Mouse (Mus musculus): Measurements from ENCODE around the gene Bcl7a.

Gene Bcl7a

DNA sequence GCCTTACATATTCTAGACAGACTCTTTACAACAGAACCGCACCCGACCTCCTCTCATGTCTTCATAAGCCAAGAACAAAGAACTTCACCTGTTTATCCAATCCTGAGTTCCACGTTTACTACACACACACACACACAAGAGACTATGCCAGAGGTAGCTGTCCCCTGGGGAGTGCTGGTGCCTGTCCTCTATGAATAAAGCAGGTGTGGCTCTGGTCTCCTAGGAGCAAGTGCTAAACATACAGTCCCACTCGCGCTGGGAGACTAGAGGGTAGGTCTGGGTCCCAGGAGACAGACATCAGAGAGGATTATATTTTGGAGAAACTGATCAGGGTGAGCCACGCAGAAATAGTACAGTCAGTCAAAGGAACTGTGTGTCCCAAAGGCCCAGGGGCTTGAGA lies 10.1 kb upstream of the Bcl7a start:
- DNase-seq = no peak

- DNase-seq = no peak
These were observed 7.3 kb upstream of the Bcl7a start for GRCm38 (mm10) chr5:123336205-123336961.

GRCm38 (mm10) chr5:123338463-123338862 lies 5.2 kb upstream of the Bcl7a start:
- peak; percentile 36 for DNase-seq

- no peak for DNase-seq
These were observed 961 bp downstream of the Bcl7a start for GRCm38 (mm10) chr5:123344628-123344962.

- DNase-seq = peak; percentile 73
These were observed 1.6 kb downstream of the Bcl7a start for GRCm38 (mm10) chr5:123344963-123345852.

DNA sequence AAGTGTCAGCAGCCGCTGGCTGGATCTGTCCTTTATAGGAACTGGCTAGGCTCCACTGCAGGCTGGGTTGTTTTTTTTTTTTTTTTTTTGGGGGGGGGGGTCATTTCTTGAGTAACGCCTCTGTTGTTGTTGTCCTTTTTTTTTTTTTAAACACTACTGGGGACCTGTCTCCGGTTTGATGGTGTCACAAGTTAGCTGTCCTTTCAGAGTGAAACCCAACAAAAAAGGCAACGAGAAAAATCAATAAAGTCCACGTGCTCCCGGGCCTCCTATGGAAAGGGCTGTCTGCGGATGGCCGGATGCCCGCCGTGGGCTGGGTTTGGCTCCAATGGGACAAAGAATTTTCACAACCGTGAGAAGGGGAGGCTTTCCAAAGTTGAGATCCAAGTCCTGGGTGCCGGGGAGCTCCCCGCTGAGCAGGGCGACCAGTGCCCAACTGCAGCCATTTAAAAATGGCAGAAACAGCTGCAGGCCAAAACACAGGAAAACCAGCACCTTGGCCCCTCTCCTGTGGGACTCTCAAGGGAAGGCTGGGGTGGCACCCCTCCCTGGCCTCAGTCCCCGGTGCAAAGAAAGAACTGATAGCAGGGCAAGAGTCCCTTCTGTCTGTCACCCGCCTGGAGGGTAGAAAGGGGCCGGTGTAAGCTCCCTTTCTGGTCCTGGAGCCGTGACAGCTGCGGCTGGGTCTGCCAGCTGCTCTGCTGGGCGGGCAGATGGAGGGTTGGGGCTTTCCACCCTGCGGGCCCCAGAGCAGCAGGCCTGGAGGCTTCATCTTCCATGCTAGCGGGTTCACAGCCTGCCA lies 2.4 kb downstream of the Bcl7a start:
- peak; percentile 69 for DNase-seq

- no peak for DNase-seq
These were observed 3.2 kb downstream of the Bcl7a start for GRCm38 (mm10) chr5:123346701-123347270.

- DNase-seq = no peak
These were observed 4.4 kb downstream of the Bcl7a start for GRCm38 (mm10) chr5:123347985-123348384.

DNA sequence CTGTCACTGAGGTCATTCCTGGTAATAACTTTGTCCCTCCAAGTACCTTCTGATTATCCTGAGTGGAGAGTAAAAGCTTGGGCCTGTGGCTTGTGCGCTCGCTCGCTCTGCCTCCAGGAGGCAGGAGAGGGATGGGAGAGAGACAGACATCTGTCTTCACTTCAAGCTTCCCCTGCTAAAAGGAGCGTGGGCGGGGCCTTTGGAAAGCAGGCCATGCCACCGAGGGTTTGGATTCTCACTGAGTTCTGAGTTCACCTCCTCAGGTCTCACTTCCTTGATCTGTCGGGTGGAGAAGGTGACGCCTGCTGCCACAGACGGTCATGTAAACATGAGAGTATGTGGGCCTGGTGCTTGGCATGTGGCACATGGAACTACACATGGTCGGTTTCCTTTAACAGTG lies 6.8 kb downstream of the Bcl7a start:
- no peak for DNase-seq

- no peak for DNase-seq
These were observed 12.3 kb downstream of the Bcl7a start for GRCm38 (mm10) chr5:123355918-123356317.

DNA sequence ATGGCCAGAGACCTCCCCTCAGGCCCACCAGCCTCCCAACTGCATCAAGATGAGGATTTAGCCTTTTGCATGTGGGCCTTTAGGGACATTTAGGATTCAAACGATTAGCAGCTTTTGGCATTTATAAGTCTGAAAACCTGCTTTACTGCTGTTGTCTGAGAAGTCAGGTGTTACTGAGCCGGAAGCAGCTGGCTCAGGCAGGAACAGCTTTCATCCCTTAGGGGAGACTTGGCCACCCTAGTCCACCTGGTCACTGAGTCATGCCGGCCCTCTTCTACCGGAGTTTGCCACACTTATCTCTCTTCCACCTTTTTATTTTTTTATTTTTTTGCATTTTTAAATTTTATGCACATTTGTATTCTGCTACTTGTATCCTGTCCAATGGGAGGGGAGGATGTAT lies 13.6 kb downstream of the Bcl7a start:
- DNase-seq = no peak

- no peak for DNase-seq
These were observed 15.8 kb downstream of the Bcl7a start for GRCm38 (mm10) chr5:123359431-123359830.

DNA sequence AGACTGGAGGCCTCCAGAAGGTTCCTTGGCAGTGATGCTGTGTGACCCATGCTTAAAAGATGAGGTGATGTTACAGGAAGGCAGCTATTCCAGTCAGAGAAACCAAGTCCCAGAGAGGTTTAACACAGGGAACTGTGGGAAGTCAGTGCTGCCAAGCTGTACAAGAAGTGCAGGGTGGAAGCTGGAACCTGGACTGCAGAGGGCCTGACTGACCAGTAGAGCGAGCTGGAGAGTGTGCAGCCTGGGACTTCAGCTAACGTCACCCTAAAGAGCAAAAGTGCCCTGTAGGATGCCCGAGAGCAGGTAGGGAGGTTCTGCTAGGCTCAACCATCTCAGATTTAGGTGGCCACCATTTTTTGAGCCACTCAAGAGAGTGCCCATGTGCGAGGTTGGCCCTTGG lies 19.3 kb downstream of the Bcl7a start:
- no peak for DNase-seq

GRCm38 (mm10) chr5:123364302-123364971 lies 20.8 kb downstream of the Bcl7a start:
- no peak for DNase-seq

DNA sequence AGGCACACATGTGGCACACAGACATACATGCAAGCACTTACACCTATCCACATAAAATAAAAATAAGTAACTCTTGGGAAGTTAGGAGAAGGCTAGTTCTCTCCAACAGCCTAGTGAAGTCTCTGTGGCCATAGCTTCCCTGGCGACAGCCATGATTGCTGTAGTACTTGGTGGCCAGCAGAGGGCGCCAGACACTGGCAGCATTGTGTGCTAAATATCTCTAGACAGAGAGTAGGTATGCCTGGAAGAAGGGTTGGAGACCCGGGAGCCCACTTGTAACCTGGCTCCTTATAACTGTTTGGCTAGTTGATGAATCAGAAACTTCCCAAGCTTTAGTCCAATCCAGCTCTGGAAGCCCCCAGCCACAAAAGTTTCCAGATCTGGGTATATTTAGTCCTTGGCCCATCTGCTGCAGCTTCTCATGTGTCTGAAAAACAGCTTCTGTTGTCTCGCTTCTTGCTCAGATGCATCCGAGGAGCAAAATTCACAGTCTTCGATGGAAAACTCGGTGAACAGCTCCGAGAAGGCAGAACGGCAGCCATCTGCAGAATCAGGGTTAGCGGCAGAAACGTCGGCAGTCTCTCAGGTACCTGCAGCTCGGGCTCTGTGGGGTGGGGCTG lies 25.3 kb downstream of the Bcl7a start:
- peak; percentile 44 for DNase-seq

GRCm38 (mm10) chr5:123370049-123370448 lies 26.4 kb downstream of the Bcl7a start:
- no peak for DNase-seq

GRCm38 (mm10) chr5:123375262-123375661 lies 31.6 kb downstream of the Bcl7a start:
- no peak for DNase-seq

- DNase-seq = no peak
These were observed 32.3 kb downstream of the Bcl7a start for GRCm38 (mm10) chr5:123375793-123376452.

DNA sequence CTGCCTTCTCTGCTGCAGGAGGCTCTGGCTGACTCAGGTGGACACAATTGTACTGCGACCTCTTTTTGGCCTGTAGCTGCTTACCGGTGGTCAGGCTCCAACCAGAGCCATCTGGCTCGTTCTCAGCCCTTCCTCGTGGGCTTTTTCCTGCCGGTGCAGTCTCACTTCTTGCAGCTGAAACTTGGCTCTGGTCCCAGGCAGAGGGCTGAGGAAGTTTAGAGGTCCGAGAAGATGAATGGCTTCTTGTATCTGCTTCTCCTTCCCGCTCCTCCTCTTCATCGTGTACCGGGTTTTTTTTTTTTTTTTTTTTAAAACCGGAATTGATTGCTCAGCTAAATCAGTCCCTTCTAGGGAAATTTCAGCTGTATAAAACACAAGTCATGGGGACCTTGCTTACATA lies 32.9 kb downstream of the Bcl7a start:
- DNase-seq = peak; percentile 67

- DNase-seq = peak; percentile 57
These were observed 33.7 kb downstream of the Bcl7a start for GRCm38 (mm10) chr5:123377120-123377955.

Measured in right cerebral cortex, postnatal 25 days (tissue).